Mouse (Mus musculus) hindbrain, embryonic 12.5 days (tissue): ENCODE measurements around the gene Ppp1r12b. TPM values are rescaled to one million over a fixed set of nuclear protein-coding genes. Genes with fewer than 3 reads are reported as not detected.

Experiments used
- ATAC-seq: fragments of 200-750 bp; cut with Nextera tagmentation; 2 replicates; pipeline ENCODE4 v1.8.0; 2017; ENCODE audit warnings: moderate TSS enrichment; ENCODE audit not compliant: low FRiP score
- H3K27ac ChIP-seq: fragments of 300-500 bp; sonication (generic); 2 replicates; pipeline ENCODE4 v1.5.1; 2016; ENCODE audit warnings: mild to moderate bottlenecking
- H3K27me3 ChIP-seq: fragments of 300-500 bp; sonication (generic); 2 replicates; pipeline ENCODE4 v1.6.1; 2016; ENCODE audit warnings: mild to moderate bottlenecking
- H3K36me3 ChIP-seq: fragments of 300-500 bp; sonication (generic); 2 replicates; pipeline ENCODE4 v1.6.1; 2016; ENCODE audit warnings: mild to moderate bottlenecking
- H3K4me1 ChIP-seq: fragments of 300-500 bp; sonication (generic); 2 replicates; pipeline ENCODE4 v1.6.1; 2016
- H3K4me2 ChIP-seq: fragments of 300-500 bp; sonication (generic); replicated peaks from 2 replicates; pipeline ENCODE4 v1.6.1; 2016; ENCODE audit warnings: mild to moderate bottlenecking
- H3K4me3 ChIP-seq: fragments of 300-500 bp; sonication (generic); 2 replicates; pipeline ENCODE4 v1.5.1; 2016; ENCODE audit warnings: mild to moderate bottlenecking
- H3K9ac ChIP-seq: fragments of 300-500 bp; sonication (generic); 2 replicates; pipeline ENCODE4 v1.6.1; 2016; ENCODE audit warnings: mild to moderate bottlenecking, moderate library complexity
- H3K9me3 ChIP-seq: fragments of 300-500 bp; sonication (generic); replicated peaks from 2 replicates; pipeline ENCODE4 v1.6.1; 2016; ENCODE audit warnings: mild to moderate bottlenecking
- WGBS: fragments of 180-500 bp; shearing (Covaris S2); methylation state at CpG from one replicate; pipeline ENCODE4 v1.1.7; 2016; 5-methylcytosine and 5-hydroxymethylcytosine counted together
- polyA plus RNA-seq: library from polyadenylated mRNA; unstranded; fragments of >200 nt; fragmentation: Nextera tagmentation; extraction: Ambion mirVana; gene quantifications from 2 replicates; pipeline ENCODE4 v1.2.1, GENCODE M21; 2016

The Ppp1r12b gene
- polyA plus RNA-seq, 1 experiment from 2014 or later = 13.2 TPM

GRCm38 (mm10) chr1:134766448-134766847, 189.3 kb downstream of the Ppp1r12b start:
- no peak for ATAC-seq
- H3K27ac ChIP-seq = no peak overlapping the region
- H3K4me2 ChIP-seq = no peak overlapping the region
- H3K9me3 ChIP-seq = no peaks in the 10 kb centered on the region
- H3K4me3 ChIP-seq = no peak overlapping the region
- WGBS = 84% methylated on average over 4 of the region's 4 CpGs
- no peaks in the 10 kb centered on the region for H3K27me3 ChIP-seq
- no peak overlapping the region for H3K9ac ChIP-seq
- 0 out of 2 replicates have a peak, but pooled peaks cover 2% of the 10 kb centered on the region for H3K36me3 ChIP-seq
- peaks cover 7% of the 10 kb centered on the region; the same call in 1 of the 2 replicates for H3K4me1 ChIP-seq

GRCm38 (mm10) chr1:134764831-134765458, 190.8 kb downstream of the Ppp1r12b start:
- Histone ChIP-seq H3K4me1 (peaks cover 5% of the 10 kb centered on the region; the same call in 1 of the 2 replicates), H3K4me2 (no peak overlapping the region), H3K27me3 (no peaks in the 10 kb centered on the region), H3K9ac (no peak overlapping the region), H3K9me3 (no peaks in the 10 kb centered on the region), H3K4me3 (no peak overlapping the region), H3K27ac (peak overlapping the region; percentile 64), H3K36me3 (0 out of 2 replicates have a peak, but pooled peaks cover 4% of the 10 kb centered on the region)
- no peak for ATAC-seq
- 52% methylated on average over 7 of the region's 7 CpGs for WGBS

GRCm38 (mm10) chr1:134763776-134764438, 191.8 kb downstream of the Ppp1r12b start:
- H3K4me3 ChIP-seq = no peak overlapping the region
- no peaks in the 10 kb centered on the region for H3K9me3 ChIP-seq
- WGBS = 85% methylated on average over 11 of the region's 11 CpGs
- H3K4me2 ChIP-seq = no peak overlapping the region
- peaks cover 5% of the 10 kb centered on the region; the same call in 1 of the 2 replicates for H3K4me1 ChIP-seq
- H3K36me3 ChIP-seq = 0 out of 2 replicates have a peak, but pooled peaks cover 4% of the 10 kb centered on the region
- H3K27me3 ChIP-seq = no peaks in the 10 kb centered on the region
- no peak for ATAC-seq
- no peak overlapping the region for H3K27ac ChIP-seq
- H3K9ac ChIP-seq = no peak overlapping the region

GRCm38 (mm10) chr1:134763250-134763649, 192.5 kb downstream of the Ppp1r12b start:
- 0 out of 2 replicates have a peak, but pooled peaks cover 4% of the 10 kb centered on the region for H3K36me3 ChIP-seq
- WGBS = 95% methylated on average over 4 of the region's 4 CpGs
- H3K27ac ChIP-seq = no peak overlapping the region
- H3K4me2 ChIP-seq = no peak overlapping the region
- peaks cover 5% of the 10 kb centered on the region; the same call in 1 of the 2 replicates for H3K4me1 ChIP-seq
- H3K9ac ChIP-seq = no peak overlapping the region
- H3K4me3 ChIP-seq = no peak overlapping the region
- ATAC-seq = no peak
- H3K9me3 ChIP-seq = no peaks in the 10 kb centered on the region
- H3K27me3 ChIP-seq = no peaks in the 10 kb centered on the region

GRCm38 (mm10) chr1:134761534-134761933, 194.2 kb downstream of the Ppp1r12b start:
- Histone ChIP-seq H3K27ac (no peak overlapping the region), H3K4me1 (peaks cover 17% of the 10 kb centered on the region), H3K4me2 (no peak overlapping the region), H3K4me3 (no peak overlapping the region), H3K9me3 (no peaks in the 10 kb centered on the region), H3K9ac (no peak overlapping the region), H3K27me3 (no peaks in the 10 kb centered on the region), H3K36me3 (0 out of 2 replicates have a peak, but pooled peaks cover 4% of the 10 kb centered on the region)
- 92% methylated on average over 7 of the region's 7 CpGs for WGBS
- no peak for ATAC-seq

- 0 out of 2 replicates have a peak, but pooled peaks cover 4% of the 10 kb centered on the region for H3K36me3 ChIP-seq
- H3K4me3 ChIP-seq = no peak overlapping the region
- no peak overlapping the region for H3K27ac ChIP-seq
- no peaks in the 10 kb centered on the region for H3K9me3 ChIP-seq
- no peak for ATAC-seq
- H3K4me1 ChIP-seq = peaks cover 26% of the 10 kb centered on the region
- 86% methylated on average over 5 of the region's 5 CpGs for WGBS
- H3K9ac ChIP-seq = no peak overlapping the region
- H3K4me2 ChIP-seq = no peak overlapping the region
- H3K27me3 ChIP-seq = no peaks in the 10 kb centered on the region
Observed at GRCm38 (mm10) chr1:134760642-134761041, 195.1 kb downstream of the Ppp1r12b start.

- Histone ChIP-seq H3K27me3 (no peaks in the 10 kb centered on the region), H3K9me3 (no peaks in the 10 kb centered on the region), H3K27ac (no peak overlapping the region), H3K4me1 (peaks cover 32% of the 10 kb centered on the region), H3K4me2 (no peak overlapping the region), H3K4me3 (no peak overlapping the region), H3K36me3 (0 out of 2 replicates have a peak, but pooled peaks cover 4% of the 10 kb centered on the region), H3K9ac (no peak overlapping the region)
- no peak for ATAC-seq
- 83% methylated on average over 6 of the region's 6 CpGs for WGBS
Observed at GRCm38 (mm10) chr1:134759133-134759532, 196.6 kb downstream of the Ppp1r12b start.

GRCm38 (mm10) chr1:134757230-134757629, 198.5 kb downstream of the Ppp1r12b start:
- Histone ChIP-seq H3K27me3 (no peaks in the 10 kb centered on the region), H3K4me2 (no peak overlapping the region), H3K4me1 (peaks cover 38% of the 10 kb centered on the region), H3K9ac (no peak overlapping the region), H3K36me3 (0 out of 2 replicates have a peak, but pooled peaks cover 4% of the 10 kb centered on the region), H3K4me3 (no peak overlapping the region), H3K27ac (peak overlapping the region; percentile 30; the same call in 1 of the 2 replicates), H3K9me3 (no peaks in the 10 kb centered on the region)
- no peak for ATAC-seq
- WGBS = 84% methylated on average over 3 of the region's 3 CpGs

GRCm38 (mm10) chr1:134756190-134756873, 199.4 kb downstream of the Ppp1r12b start:
- Histone ChIP-seq H3K4me1 (peaks cover 38% of the 10 kb centered on the region), H3K9me3 (no peaks in the 10 kb centered on the region), H3K36me3 (0 out of 2 replicates have a peak, but pooled peaks cover 4% of the 10 kb centered on the region), H3K4me3 (no peak overlapping the region), H3K9ac (no peak overlapping the region), H3K4me2 (no peak overlapping the region), H3K27me3 (no peaks in the 10 kb centered on the region; the same call in 1 of the 2 replicates), H3K27ac (peak overlapping the region; percentile 79)
- ATAC-seq = peak; percentile 47; the same call in 1 of the 2 replicates
- WGBS = 57% methylated on average over 10 of the region's 10 CpGs

GRCm38 (mm10) chr1:134755548-134756189, 200.1 kb downstream of the Ppp1r12b start:
- peaks cover 38% of the 10 kb centered on the region for H3K4me1 ChIP-seq
- 0 out of 2 replicates have a peak, but pooled peaks cover 4% of the 10 kb centered on the region for H3K36me3 ChIP-seq
- no peak overlapping the region for H3K4me2 ChIP-seq
- H3K27me3 ChIP-seq = no peaks in the 10 kb centered on the region; the same call in 1 of the 2 replicates
- ATAC-seq = no peak
- H3K27ac ChIP-seq = peak overlapping the region; percentile 79; the same call in 1 of the 2 replicates
- H3K9me3 ChIP-seq = no peaks in the 10 kb centered on the region
- H3K9ac ChIP-seq = no peak overlapping the region
- H3K4me3 ChIP-seq = no peak overlapping the region
- 54% methylated on average over 13 of the region's 13 CpGs for WGBS

GRCm38 (mm10) chr1:134754818-134755217, 200.9 kb downstream of the Ppp1r12b start:
- Histone ChIP-seq H3K4me2 (no peak overlapping the region), H3K9me3 (no peaks in the 10 kb centered on the region), H3K36me3 (no peaks in the 10 kb centered on the region), H3K4me1 (peaks cover 38% of the 10 kb centered on the region), H3K9ac (no peak overlapping the region), H3K4me3 (no peak overlapping the region), H3K27ac (no peak overlapping the region), H3K27me3 (no peaks in the 10 kb centered on the region; the same call in 1 of the 2 replicates)
- WGBS = 83% methylated on average over 10 of the region's 10 CpGs
- no peak for ATAC-seq
